9 mouse cellular contexts compared by ENCODE assay signal in the genomic region with DNA sequence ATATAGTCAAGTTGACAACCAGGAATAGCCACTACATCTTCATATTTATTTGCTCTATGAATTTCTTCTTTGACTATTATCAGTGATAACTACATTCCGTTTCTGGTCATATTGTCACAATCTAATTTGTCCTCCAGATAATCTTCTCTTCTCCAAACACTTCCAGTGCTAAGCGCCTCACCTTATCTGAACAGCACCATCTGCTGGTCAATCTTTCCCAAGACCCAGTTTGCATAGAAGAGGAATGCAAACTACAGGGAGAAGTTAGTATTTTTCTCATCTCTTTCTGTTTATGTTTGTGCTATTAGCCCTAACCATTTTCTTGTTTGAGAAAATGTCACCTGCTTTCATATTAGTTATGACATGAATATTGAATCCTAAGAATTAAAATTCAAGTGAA.
DNase-seq lines count a peak whose midpoint lies in the region; ATAC-seq and TF ChIP-seq lines count a peak whose summit lies in the region.
"Had no signal": no experiment of that assay in that cellular context is flagged by ENCODE, and none has a peak within 500 bp of the region (broad histone marks: within the 10 kb centered on the region; RNA-seq: fewer than 3 reads in every experiment).

No protein-coding gene starts in this region.

- H3K27ac ChIP-seq in forebrain, embryonic 13.5 days: no peak overlapping the region
- no peak overlapping the region for H3K27ac ChIP-seq in forebrain, embryonic 12.5 days
- H3K27ac ChIP-seq in MEL (ENCODE audit: control insufficient read depth, low read depth, low read length): no peak overlapping the region
- no peak overlapping the region for H3K27ac ChIP-seq in hindbrain, postnatal 0 days
- H3K27ac ChIP-seq: liver, embryonic 13.5 days had no signal

- TF ChIP-seq RAD21 in MEL (IDR thresholded peaks at IDR 0.05; ENCODE audit: low read depth, low read length): peak; percentile 68

- no peaks in the 10 kb centered on the region for H3K36me3 ChIP-seq in forebrain, embryonic 13.5 days (ENCODE audit: poor library complexity, severe bottlenecking)
- no peaks in the 10 kb centered on the region for H3K36me3 ChIP-seq in forebrain, embryonic 12.5 days (replicated peaks)
- no peaks in the 10 kb centered on the region for H3K36me3 ChIP-seq in MEL (ENCODE audit: control insufficient read depth in 1 of 2, insufficient read depth in 2 of 2, low read length in 2 of 2)
- H3K36me3 ChIP-seq in hindbrain, postnatal 0 days (ENCODE audit: insufficient read depth, low read length): no peaks in the 10 kb centered on the region
- H3K36me3 ChIP-seq: liver, embryonic 13.5 days had no signal

- TF ChIP-seq EP300 in MEL (IDR thresholded peaks at IDR 0.05; ENCODE audit: low read depth in 1 of 2, low read length in 2 of 2): no peak

- no peak overlapping the region for H3K4me3 ChIP-seq in forebrain, embryonic 13.5 days
- no peak overlapping the region for H3K4me3 ChIP-seq in forebrain, embryonic 12.5 days (replicated peaks)
- no peak overlapping the region for H3K4me3 ChIP-seq in MEL (ENCODE audit: control insufficient read depth in 1 of 2, insufficient read depth in 1 of 2, low read depth in 2 of 2, low read length in 2 of 2)
- H3K4me3 ChIP-seq in hindbrain, postnatal 0 days (ENCODE audit: low read length): no peak overlapping the region
- H3K4me3 ChIP-seq: liver, embryonic 13.5 days had no signal

- DNase-seq in layer of hippocampus, adult 9-10 months (ENCODE audit: low spot score): peak; percentile 26
- DNase-seq in layer of hippocampus, adult 9-11 months: no peak
- peak; percentile 60 for DNase-seq in MEL (ENCODE audit: low read depth, low spot score)
- peak; percentile 64 for DNase-seq in hindbrain, postnatal 0 days (ENCODE audit: low spot score)
- DNase-seq in urinary bladder, adult 18-20 months (ENCODE audit: low spot score in 2 of 2): no peak
- DNase-seq: liver, embryonic 13.5 days had no signal

- no peak for TF ChIP-seq POLR2A in MEL (IDR thresholded peaks at IDR 0.05; ENCODE audit: control insufficient read depth in 1 of 2, insufficient read depth in 1 of 2, low read depth in 1 of 2, low read length in 2 of 2, poor library complexity in 1 of 2)

- H3K9ac ChIP-seq in forebrain, embryonic 13.5 days: no peak overlapping the region
- no peak overlapping the region for H3K9ac ChIP-seq in forebrain, embryonic 12.5 days
- H3K9ac ChIP-seq in MEL (ENCODE audit: control insufficient read depth, low read depth, low read length, poor library complexity, severe bottlenecking): no peak overlapping the region
- no peak overlapping the region for H3K9ac ChIP-seq in hindbrain, postnatal 0 days (replicated peaks; ENCODE audit: low read length)
- H3K9ac ChIP-seq: liver, embryonic 13.5 days had no signal

- no peak overlapping the region for H3K4me2 ChIP-seq in forebrain, embryonic 13.5 days
- H3K4me2 ChIP-seq in forebrain, embryonic 12.5 days: no peak overlapping the region
- H3K4me2 ChIP-seq in hindbrain, postnatal 0 days (ENCODE audit: low read depth, low read length): no peak overlapping the region
- H3K4me2 ChIP-seq: liver, embryonic 13.5 days had no signal

- H3K9me3 ChIP-seq in forebrain, embryonic 13.5 days (replicated peaks): no peaks in the 10 kb centered on the region
- no peaks in the 10 kb centered on the region for H3K9me3 ChIP-seq in forebrain, embryonic 12.5 days
- H3K9me3 ChIP-seq in MEL (replicated peaks; ENCODE audit: insufficient read depth, low read length): no peaks in the 10 kb centered on the region
- no peaks in the 10 kb centered on the region for H3K9me3 ChIP-seq in hindbrain, postnatal 0 days (ENCODE audit: low read length)
- H3K9me3 ChIP-seq: liver, embryonic 13.5 days had no signal

- 34% methylated on average over 2 of the region's 2 CpGs for WGBS in forebrain, embryonic 13.5 days
- 33% methylated on average over 2 of the region's 2 CpGs for WGBS in forebrain, embryonic 12.5 days
- WGBS in hindbrain, postnatal 0 days: 32% methylated on average over 2 of the region's 2 CpGs

- H3K27me3 ChIP-seq in forebrain, embryonic 13.5 days: no peaks in the 10 kb centered on the region
- H3K27me3 ChIP-seq in forebrain, embryonic 12.5 days: no peaks in the 10 kb centered on the region
- H3K27me3 ChIP-seq in MEL (ENCODE audit: control insufficient read depth in 1 of 2, insufficient read depth in 2 of 2, low read length in 2 of 2): no peaks in the 10 kb centered on the region
- no peaks in the 10 kb centered on the region for H3K27me3 ChIP-seq in hindbrain, postnatal 0 days (ENCODE audit: insufficient read depth, low read length)
- H3K27me3 ChIP-seq: liver, embryonic 13.5 days had no signal

- TF ChIP-seq CTCF in MEL (IDR thresholded peaks at IDR 0.05 in 2 of 3, conservative IDR thresholded peaks at IDR 0.05 in 1 of 3; ENCODE audit: control insufficient read depth in 1 of 3, insufficient read depth in 1 of 3, low read depth in 2 of 3, low read length in 3 of 3, poor library complexity in 1 of 3, severe bottlenecking in 1 of 3): peak; percentile 19 to 69 (median 55)
- TF ChIP-seq CTCF in hindbrain, postnatal 0 days (IDR thresholded peaks at IDR 0.05; ENCODE audit: low read depth): peak; percentile 68

- H3K4me1 ChIP-seq in forebrain, embryonic 13.5 days: no peaks in the 10 kb centered on the region
- H3K4me1 ChIP-seq in forebrain, embryonic 12.5 days: no peaks in the 10 kb centered on the region
- no peaks in the 10 kb centered on the region for H3K4me1 ChIP-seq in MEL (ENCODE audit: control insufficient read depth in 1 of 2, insufficient read depth in 2 of 2, low read length in 2 of 2)
- H3K4me1 ChIP-seq in hindbrain, postnatal 0 days (ENCODE audit: insufficient read depth, low read length): no peaks in the 10 kb centered on the region
- H3K4me1 ChIP-seq: liver, embryonic 13.5 days had no signal

- ATAC-seq in forebrain, embryonic 13.5 days: peak; percentile 59; the same call in 1 of the 2 replicates
- ATAC-seq in forebrain, embryonic 12.5 days (ENCODE audit: low FRiP score): no peak
- ATAC-seq in hindbrain, postnatal 0 days: no peak
- no peak for ATAC-seq in erythroblast, adult 5-6 weeks (replicated peaks; ENCODE audit: low FRiP score, poor library complexity, severe bottlenecking)

- H3K79me2 ChIP-seq in MEL (ENCODE audit: control insufficient read depth, insufficient read depth, low read length, poor library complexity): no peaks in the 10 kb centered on the region

TF ChIP-seq in MEL, 35 proteins besides CTCF, POLR2A, EP300 and RAD21:
- TF ChIP-seq GATA1 (IDR thresholded peaks at IDR 0.05; ENCODE audit: low read depth, low read length): 0 out of 2 replicates have a peak, but pooled peaks have one; percentile 32
- TF ChIP-seq SMC3 (IDR thresholded peaks at IDR 0.05; ENCODE audit: low read depth, low read length): peak; percentile 77
- TF ChIP-seq JUND (IDR thresholded peaks at IDR 0.05; ENCODE audit: low read depth, low read length): no peak
- TF ChIP-seq CHD1 (IDR thresholded peaks at IDR 0.05; ENCODE audit: low read depth, low read length): no peak
- no peak for TF ChIP-seq CHD2 (IDR thresholded peaks at IDR 0.05; ENCODE audit: low read length)
- no peak for TF ChIP-seq POLR2AphosphoS5 (IDR thresholded peaks at IDR 0.05; ENCODE audit: borderline replicate concordance, low read depth, low read length)
- no peak for TF ChIP-seq MEF2A (IDR thresholded peaks at IDR 0.05; ENCODE audit: extremely low read depth, insufficient replicate concordance, low read depth, low read length, poor library complexity, severe bottlenecking)
- peak; percentile 64 for TF ChIP-seq ZC3H11A (IDR thresholded peaks at IDR 0.05; ENCODE audit: low read depth, low read length)
- TF ChIP-seq RCOR1 (IDR thresholded peaks at IDR 0.05; ENCODE audit: low read depth, low read length): no peak

Comparison
In these comparisons a context has a peak if more than half of its experiments do, and no peak if none do; other contexts are left out.
1. DNase-seq: peak in layer of hippocampus, adult 9-10 months (single experiment), MEL (single experiment) and hindbrain, postnatal 0 days (single experiment); none in layer of hippocampus, adult 9-11 months (single experiment) and urinary bladder, adult 18-20 months (0 of 2).